Mouse (Mus musculus) heart, postnatal 0 days (tissue): ENCODE data around the gene Sumo2. TPM values are rescaled to one million over a fixed set of nuclear protein-coding genes. Genes with fewer than 3 reads are reported as not detected.

Source experiments
- ATAC-seq: fragments of 200-750 bp; cut with Nextera tagmentation; 2 replicates; pipeline ENCODE4 v1.8.0; 2017; ENCODE audit warnings: low read depth, moderate number of reproducible peaks, moderate library complexity; ENCODE audit not compliant: insufficient read depth
- DNase-seq: peaks from one replicate; pipeline ENCODE4 v3.0.0-alpha.2; 2016; ENCODE audit warnings: low spot score
- H3K27ac ChIP-seq: fragments of 300-500 bp; sonication (generic); 2 replicates; pipeline ENCODE4 v1.5.1; 2014; ENCODE audit warnings: low read depth, mild to moderate bottlenecking
- H3K27me3 ChIP-seq: fragments of 300-500 bp; sonication (generic); 2 replicates; pipeline ENCODE4 v1.6.1; 2014; ENCODE audit warnings: low read length, mixed read lengths; ENCODE audit not compliant: control insufficient read depth, insufficient read depth
- H3K36me3 ChIP-seq: fragments of 300-500 bp; sonication (generic); replicated peaks from 2 replicates; pipeline ENCODE4 v1.6.1; 2014; ENCODE audit warnings: low read length, mixed read lengths; ENCODE audit not compliant: control insufficient read depth, insufficient read depth
- H3K4me1 ChIP-seq: fragments of 300-500 bp; sonication (generic); 2 replicates; pipeline ENCODE4 v1.6.1; 2014; ENCODE audit warnings: antibody characterized with exemption; ENCODE audit not compliant: control insufficient read depth, insufficient read depth
- H3K4me2 ChIP-seq: fragments of 300-500 bp; sonication (generic); 2 replicates; pipeline ENCODE4 v1.6.1; 2014; ENCODE audit warnings: low read depth, mild to moderate bottlenecking, low read length, moderate library complexity
- H3K4me3 ChIP-seq: fragments of 300-500 bp; sonication (generic); 2 replicates; pipeline ENCODE4 v1.5.1; 2014; ENCODE audit warnings: low read depth, low read length
- H3K9ac ChIP-seq: fragments of 300-500 bp; sonication (generic); replicated peaks from 2 replicates; pipeline ENCODE4 v1.6.1; 2014; ENCODE audit warnings: low read depth, low read length, mixed read lengths
- H3K9me3 ChIP-seq: fragments of 300-500 bp; sonication (generic); replicated peaks from 2 replicates; pipeline ENCODE4 v1.6.1; 2016; ENCODE audit warnings: low read length; ENCODE audit not compliant: control insufficient read depth
- CTCF ChIP-seq: IDR thresholded peaks from 2 replicates; pipeline ENCODE4 v1.5.1; 2016; ENCODE audit warnings: antibody characterized with exemption, control low read depth, low read depth
- EP300 ChIP-seq: IDR thresholded peaks from 2 replicates; pipeline ENCODE4 v1.6.1; 2016; ENCODE audit warnings: antibody characterized with exemption, low read depth
- WGBS: fragments of 180-500 bp; shearing (Covaris S2); extraction: QIAGEN DNeasy Blood & Tissue Kit; methylation state at CpG from one replicate; pipeline ENCODE4 v1.1.7; 2014; 5-methylcytosine and 5-hydroxymethylcytosine counted together
- polyA plus RNA-seq: library from polyadenylated mRNA; unstranded; fragments of >200 nt; fragmentation: Nextera tagmentation; extraction: Ambion mirVana; gene quantifications from 2 replicates; pipeline ENCODE4 v1.2.1, GENCODE M21; 2015
- total RNA-seq: library from RNA; depleted of rRNA; stranded (reverse); fragments of >200 nt; gene quantifications from 2 replicates; pipeline ENCODE4 v1.2.3, GENCODE M21; 2014; ENCODE audit warnings: low replicate concordance

The Sumo2 gene
- total and polyA plus RNA-seq, 2 experiments from 2014 or later = 320 to 549 TPM

DNA sequence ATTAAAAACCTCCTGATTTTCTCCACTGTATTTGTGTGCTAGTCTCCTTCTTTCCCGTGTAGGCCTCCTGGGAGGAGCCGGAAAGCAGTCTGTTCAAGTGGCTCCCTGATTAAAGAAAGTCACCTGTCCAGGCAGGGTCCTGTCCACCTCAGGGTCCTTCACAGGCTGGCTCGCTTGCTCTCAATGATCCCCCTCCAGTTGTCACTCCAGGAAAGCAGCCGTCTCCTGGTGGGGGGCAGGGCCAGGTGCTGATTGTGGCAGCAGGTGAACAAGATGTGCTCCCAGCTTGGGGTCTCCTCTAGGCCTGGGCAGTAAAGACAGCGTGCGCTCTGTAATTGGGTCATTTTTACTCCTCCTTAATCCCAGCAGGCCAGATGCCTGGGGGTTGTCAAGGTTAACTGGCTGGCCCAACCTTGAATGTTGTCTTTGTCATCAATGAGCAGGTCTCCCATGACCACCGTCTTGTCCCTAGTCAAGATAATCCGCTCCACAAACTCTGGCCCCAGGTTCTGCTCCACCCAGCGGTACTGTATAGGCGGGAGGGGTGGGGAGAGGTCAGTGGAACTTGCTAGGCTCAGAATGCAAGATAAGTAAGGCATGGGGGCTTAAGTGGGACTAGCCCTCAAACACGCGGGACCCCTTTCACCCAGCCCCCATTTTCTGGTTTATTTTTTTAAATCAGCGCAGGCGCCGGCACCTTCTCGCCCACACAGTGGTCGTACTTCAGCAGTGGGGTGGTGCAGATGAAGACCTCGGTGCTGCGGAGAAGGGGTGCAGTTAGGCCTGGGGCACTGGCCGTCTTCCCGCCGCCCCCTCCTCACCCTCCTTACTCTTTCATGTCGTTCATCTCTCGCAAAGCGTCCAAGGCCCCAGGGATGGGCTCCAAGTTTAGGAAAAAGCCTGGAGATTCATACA lies 45.4 kb downstream of the Sumo2 start:
- Histone ChIP-seq H3K27ac (no peak overlapping the region; the same call in 1 of the 2 replicates), H3K4me2 (peak overlapping the region; percentile 73)
- WGBS = 28% methylated on average over 25 of the region's 25 CpGs

DNA sequence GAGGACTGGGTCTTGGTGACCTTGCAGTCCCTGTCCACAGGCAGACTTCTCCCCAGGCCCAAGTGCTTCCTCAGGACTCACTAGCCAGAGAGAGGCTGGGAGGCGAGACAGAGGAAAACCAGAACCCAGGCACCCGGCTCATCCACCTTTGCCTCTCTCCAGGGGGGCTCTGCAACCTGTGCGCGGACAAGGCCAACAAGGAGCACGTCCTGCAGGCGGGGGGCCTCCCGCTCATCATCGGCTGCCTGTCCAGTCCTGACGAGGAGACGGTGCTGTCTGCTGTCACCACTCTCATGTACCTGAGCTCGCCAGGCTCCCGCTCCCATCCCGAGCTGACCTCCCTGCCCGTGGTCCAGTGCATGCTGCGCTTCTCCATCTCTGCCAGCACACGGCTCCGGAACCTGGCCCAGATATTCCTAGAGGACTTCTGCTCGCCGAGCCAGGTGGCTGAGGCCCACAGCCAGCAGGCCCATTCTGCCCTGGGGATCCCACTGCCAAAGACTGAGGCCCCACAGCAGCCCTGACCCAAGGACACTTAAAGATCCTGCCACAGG lies 47.4 kb downstream of the Sumo2 start:
- no peak for ATAC-seq
- Histone ChIP-seq H3K27ac (no peak overlapping the region), H3K27me3 (no peaks in the 10 kb centered on the region), H3K36me3 (0 out of 2 replicates have a peak, but pooled peaks cover 16% of the 10 kb centered on the region), H3K9me3 (no peaks in the 10 kb centered on the region), H3K9ac (no peak overlapping the region), H3K4me1 (peaks cover 15% of the 10 kb centered on the region), H3K4me3 (no peak overlapping the region), H3K4me2 (no peak overlapping the region)
- TF ChIP-seq CTCF (no peak), EP300 (no peak)
- WGBS = 77% methylated on average over 19 of the region's 19 CpGs
- no peak for DNase-seq

More for the DNA sequence above, 45.4 kb downstream of the Sumo2 start:
- Histone ChIP-seq H3K9me3 (no peaks in the 10 kb centered on the region), H3K4me3 (peak overlapping the region; percentile 68), H3K4me1 (peaks cover 10% of the 10 kb centered on the region; the same call in 1 of the 2 replicates), H3K9ac (peak overlapping the region; percentile 51; the same call in 1 of the 2 replicates), H3K36me3 (0 out of 2 replicates have a peak, but pooled peaks cover 12% of the 10 kb centered on the region), H3K27me3 (no peaks in the 10 kb centered on the region)
- 0 out of 2 replicates have a peak, but pooled peaks have one; percentile 7 for ATAC-seq
- no peak for TF ChIP-seq EP300
- no peak for TF ChIP-seq CTCF
- DNase-seq = no peak

DNA sequence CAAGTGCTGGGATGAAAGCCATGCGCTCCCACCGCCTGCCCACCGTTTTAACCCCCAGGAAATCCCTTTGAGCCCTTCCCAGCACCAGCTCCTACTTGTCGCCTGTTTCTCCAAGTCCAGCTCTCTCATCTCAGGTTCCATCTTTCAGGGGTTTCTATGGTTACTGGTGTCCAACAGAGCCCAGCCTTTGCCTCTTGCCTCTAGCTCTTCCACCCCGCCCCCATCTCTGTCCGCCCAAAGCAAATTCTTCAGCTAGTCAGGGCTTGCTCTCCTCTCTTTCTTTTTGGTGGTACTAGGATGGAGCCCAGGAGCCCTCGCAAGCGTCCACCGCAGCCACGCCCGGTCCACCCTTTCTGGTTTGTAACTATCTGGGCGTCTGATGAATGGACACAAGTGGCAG lies 50.9 kb downstream of the Sumo2 start:
- H3K4me2 ChIP-seq = no peak overlapping the region
- H3K4me1 ChIP-seq = peaks cover 5% of the 10 kb centered on the region; the same call in 1 of the 2 replicates
- no peak overlapping the region for H3K9ac ChIP-seq
- H3K27me3 ChIP-seq = no peaks in the 10 kb centered on the region
- WGBS = 86% methylated on average over 12 of the region's 12 CpGs
- no peak for DNase-seq
- no peak for ATAC-seq
- TF ChIP-seq EP300 = no peak
- TF ChIP-seq CTCF = no peak
- H3K4me3 ChIP-seq = no peak overlapping the region
- no peaks in the 10 kb centered on the region for H3K9me3 ChIP-seq
- H3K36me3 ChIP-seq = 0 out of 2 replicates have a peak, but pooled peaks cover 16% of the 10 kb centered on the region
- H3K27ac ChIP-seq = no peak overlapping the region

DNA sequence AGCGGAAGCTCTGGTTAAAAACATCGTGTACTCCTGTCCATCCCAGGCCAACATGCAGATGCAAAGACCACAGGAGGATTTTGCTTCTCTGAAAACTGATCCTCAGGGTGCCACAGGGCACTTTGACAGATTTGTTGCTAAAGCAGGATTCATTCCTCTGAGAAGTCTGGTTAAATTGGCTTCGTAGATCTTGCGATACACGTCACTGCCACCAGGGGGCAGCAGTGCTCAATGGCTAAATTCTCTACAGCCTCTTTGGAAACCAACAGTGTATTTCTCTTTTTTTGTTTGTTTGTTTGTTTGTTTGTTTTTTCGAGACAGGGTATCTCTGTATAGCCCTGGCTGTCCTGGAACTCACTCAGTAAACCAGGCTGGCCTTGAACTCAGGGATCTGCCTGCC lies 52.4 kb downstream of the Sumo2 start:
- H3K4me2 ChIP-seq = no peak overlapping the region
- WGBS = 17% methylated on average over 6 of the region's 6 CpGs
- ATAC-seq = no peak
- H3K27me3 ChIP-seq = no peaks in the 10 kb centered on the region
- H3K36me3 ChIP-seq = 0 out of 2 replicates have a peak, but pooled peaks cover 6% of the 10 kb centered on the region
- TF ChIP-seq CTCF = peak; percentile 96
- no peak for TF ChIP-seq EP300
- H3K9me3 ChIP-seq = no peaks in the 10 kb centered on the region
- no peak overlapping the region for H3K9ac ChIP-seq
- peaks cover 5% of the 10 kb centered on the region; the same call in 1 of the 2 replicates for H3K4me1 ChIP-seq
- H3K4me3 ChIP-seq = no peak overlapping the region
- peak; percentile 46 for DNase-seq
- H3K27ac ChIP-seq = no peak overlapping the region

DNA sequence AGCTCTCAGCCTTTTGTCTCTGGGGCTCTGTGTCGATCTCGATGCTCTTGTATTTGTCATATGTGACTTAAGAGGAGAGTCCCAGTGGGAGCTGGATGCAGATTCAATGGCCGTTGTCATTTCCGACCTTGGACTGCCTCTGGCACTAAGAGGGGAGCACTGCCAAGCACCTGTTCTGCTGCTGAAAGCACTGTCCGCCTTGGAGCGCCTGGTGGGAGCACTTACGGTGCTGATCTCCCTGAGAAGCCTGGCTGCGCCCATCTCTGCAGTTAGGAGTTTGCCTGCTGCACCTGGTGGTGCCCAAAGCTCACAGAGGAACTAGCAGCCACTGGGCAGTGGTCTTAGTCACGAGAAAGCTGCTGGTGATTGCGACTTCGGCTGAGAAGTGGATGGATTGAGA lies 52.8 kb downstream of the Sumo2 start:
- no peak overlapping the region for H3K27ac ChIP-seq
- ATAC-seq = no peak
- WGBS = 70% methylated on average over 11 of the region's 11 CpGs

More for the DNA sequence above, 52.8 kb downstream of the Sumo2 start:
- Histone ChIP-seq H3K9me3 (no peaks in the 10 kb centered on the region), H3K36me3 (0 out of 2 replicates have a peak, but pooled peaks cover 4% of the 10 kb centered on the region), H3K4me3 (no peak overlapping the region), H3K4me2 (no peak overlapping the region), H3K4me1 (peaks cover 5% of the 10 kb centered on the region; the same call in 1 of the 2 replicates), H3K9ac (no peak overlapping the region), H3K27me3 (no peaks in the 10 kb centered on the region)
- TF ChIP-seq EP300 (no peak), CTCF (no peak)
- DNase-seq = no peak
